Mouse (Mus musculus): ENCODE measurements at regions not wholly inside any gene's neighbourhood (a gene's known extent, or its start where the extent isn't known, plus 50 kb on each side); places are given as distances from the start of the nearest gene placed in this dataset.

- no peak for TF ChIP-seq CTCF (IDR thresholded peaks at IDR 0.05; ENCODE audit: extremely low read depth, insufficient read length, insufficient replicate concordance, low read depth, low read length)
- TF ChIP-seq POLR2A (IDR thresholded peaks at IDR 0.05; ENCODE audit: low read depth, low read length): no peak
These were observed 197.9 kb downstream of the Rnd3 start for GRCm38 (mm10) chr2:50951027-50951426.

Data from small intestine, adult 2 months (tissue).